Mouse (Mus musculus): ENCODE measurements around the gene C3. TPM values are rescaled to one million over a fixed set of nuclear protein-coding genes. Genes with fewer than 3 reads are reported as not detected.

C3 gene
- polyA plus RNA-seq, 1 experiment from 2014 or later: 5.4 TPM

GRCm38 (mm10) chr17:57223313-57223712 lies 4.6 kb downstream of the C3 start:
- no peak for DNase-seq (ENCODE audit: low spot score)

- no peak for DNase-seq (ENCODE audit: low spot score)
Observed at GRCm38 (mm10) chr17:57221911-57222310, 6.0 kb downstream of the C3 start.

GRCm38 (mm10) chr17:57219884-57220207 lies 8.1 kb downstream of the C3 start:
- peak; percentile 40 for DNase-seq (ENCODE audit: low spot score)

- peak; percentile 70 for DNase-seq (ENCODE audit: low spot score)
Observed at GRCm38 (mm10) chr17:57219167-57219883, 8.6 kb downstream of the C3 start.

GRCm38 (mm10) chr17:57218335-57218900 lies 9.5 kb downstream of the C3 start:
- no peak for DNase-seq (ENCODE audit: low spot score)

GRCm38 (mm10) chr17:57214676-57215387 lies 13.1 kb downstream of the C3 start:
- DNase-seq (ENCODE audit: low spot score): peak; percentile 31

- no peak for DNase-seq (ENCODE audit: low spot score)
Observed at GRCm38 (mm10) chr17:57211501-57211900, 16.4 kb downstream of the C3 start.

GRCm38 (mm10) chr17:57209330-57209729 lies 18.6 kb downstream of the C3 start:
- DNase-seq (ENCODE audit: low spot score): peak; percentile 68

GRCm38 (mm10) chr17:57207938-57208337 lies 20.0 kb downstream of the C3 start:
- DNase-seq (ENCODE audit: low spot score): no peak

GRCm38 (mm10) chr17:57201841-57202724 lies 25.9 kb downstream of the C3 start:
- no peak for DNase-seq (ENCODE audit: low spot score)

GRCm38 (mm10) chr17:57198252-57198651 lies 29.7 kb downstream of the C3 start:
- DNase-seq (ENCODE audit: low spot score): no peak

GRCm38 (mm10) chr17:57195326-57196010 lies 32.5 kb downstream of the C3 start:
- no peak for DNase-seq (ENCODE audit: low spot score)

GRCm38 (mm10) chr17:57194771-57195170 lies 33.2 kb downstream of the C3 start:
- DNase-seq (ENCODE audit: low spot score): peak; percentile 48

- DNase-seq (ENCODE audit: low spot score): peak; percentile 85
Observed at GRCm38 (mm10) chr17:57194041-57194507, 33.9 kb downstream of the C3 start, which contains the start of gene Tnfsf14. Gene Tnfsf14, minus strand, starts transcription at chr17:57194177.

GRCm38 (mm10) chr17:57188510-57189192 lies 39.3 kb downstream of the C3 start:
- peak; percentile 42 for DNase-seq (ENCODE audit: low spot score)

GRCm38 (mm10) chr17:57185641-57186040 lies 42.3 kb downstream of the C3 start:
- DNase-seq (ENCODE audit: low spot score): no peak

- DNase-seq (ENCODE audit: low spot score): no peak
Observed at GRCm38 (mm10) chr17:57182871-57183270, 45.1 kb downstream of the C3 start.

GRCm38 (mm10) chr17:57180363-57180762 lies 47.6 kb downstream of the C3 start:
- peak; percentile 70 for DNase-seq (ENCODE audit: low spot score)

GRCm38 (mm10) chr17:57173351-57173750 lies 54.6 kb downstream of the C3 start:
- no peak for DNase-seq (ENCODE audit: low spot score)

GRCm38 (mm10) chr17:57172378-57172777 lies 55.6 kb downstream of the C3 start:
- DNase-seq (ENCODE audit: low spot score): no peak
